Mouse (Mus musculus): ENCODE data around the gene Mlh3. TPM values are rescaled to one million over a fixed set of nuclear protein-coding genes. Genes with fewer than 3 reads are reported as not detected.
A peak's percentile ranks its signal among the peaks of the same experiment; 100 is the strongest.

The Mlh3 gene
- polyA plus RNA-seq, 1 experiment from 2014 or later = 7.1 TPM

GRCm38 (mm10) chr12:85227876-85228599, 42.4 kb downstream of the Mlh3 start:
- Histone ChIP-seq H3K36me3 (ENCODE audit: insufficient read depth, low read length) (peaks cover 34% of the 10 kb centered on the region), H3K4me2 (ENCODE audit: low read length) (no peak overlapping the region; the same call in 1 of the 2 replicates), H3K4me3 (replicated peaks; ENCODE audit: low read depth, low read length) (no peak overlapping the region), H3K9me3 (replicated peaks; ENCODE audit: low read length) (no peaks in the 10 kb centered on the region), H3K27ac (peak overlapping the region; percentile 47), H3K9ac (ENCODE audit: low read depth, low read length) (no peak overlapping the region), H3K4me1 (replicated peaks; ENCODE audit: insufficient read depth, low read length) (0 out of 2 replicates have a peak, but pooled peaks cover 9% of the 10 kb centered on the region), H3K27me3 (ENCODE audit: insufficient read depth, low read length) (no peaks in the 10 kb centered on the region)
- 24% methylated on average over 15 of the region's 15 CpGs for WGBS
- no peak for ATAC-seq (replicated peaks; ENCODE audit: low FRiP score, low read depth)
- no peak for TF ChIP-seq CTCF (IDR thresholded peaks at IDR 0.05; ENCODE audit: low read depth)
- peak; percentile 78 for DNase-seq (ENCODE audit: low spot score)

- 22% methylated on average over 7 of the region's 7 CpGs for WGBS
- DNase-seq (ENCODE audit: low spot score) = peak; percentile 84
These were observed 43.2 kb downstream of the Mlh3 start for GRCm38 (mm10) chr12:85227227-85227626.

GRCm38 (mm10) chr12:85219905-85220290, 50.5 kb downstream of the Mlh3 start:
- WGBS = 2% methylated on average over 12 of the region's 12 CpGs
- H3K27ac ChIP-seq = peak overlapping the region; percentile 61; the same call in 1 of the 2 replicates
- H3K4me3 ChIP-seq (replicated peaks; ENCODE audit: low read depth, low read length) = peak overlapping the region; percentile 68
- H3K36me3 ChIP-seq (ENCODE audit: insufficient read depth, low read length) = peaks cover 30% of the 10 kb centered on the region
- peak overlapping the region; percentile 58 for H3K9ac ChIP-seq (ENCODE audit: low read depth, low read length)
- no peaks in the 10 kb centered on the region for H3K9me3 ChIP-seq (replicated peaks; ENCODE audit: low read length)
- H3K4me1 ChIP-seq (replicated peaks; ENCODE audit: insufficient read depth, low read length) = no peaks in the 10 kb centered on the region; the same call in 1 of the 2 replicates
- TF ChIP-seq CTCF (IDR thresholded peaks at IDR 0.05; ENCODE audit: low read depth) = peak; percentile 22; the same call in 1 of the 2 replicates
- H3K4me2 ChIP-seq (ENCODE audit: low read length) = peak overlapping the region; percentile 66
- no peak for ATAC-seq (replicated peaks; ENCODE audit: low FRiP score, low read depth)
- DNase-seq (ENCODE audit: low spot score) = peak; percentile 38
- H3K27me3 ChIP-seq (ENCODE audit: insufficient read depth, low read length) = no peaks in the 10 kb centered on the region

More at GRCm38 (mm10) chr12:85227227-85227626, 43.2 kb downstream of the Mlh3 start:
- H3K4me1 ChIP-seq (replicated peaks; ENCODE audit: insufficient read depth, low read length) = 0 out of 2 replicates have a peak, but pooled peaks cover 9% of the 10 kb centered on the region
- H3K9ac ChIP-seq (ENCODE audit: low read depth, low read length) = no peak overlapping the region
- TF ChIP-seq CTCF (IDR thresholded peaks at IDR 0.05; ENCODE audit: low read depth) = no peak
- no peak overlapping the region for H3K4me2 ChIP-seq (ENCODE audit: low read length)
- H3K36me3 ChIP-seq (ENCODE audit: insufficient read depth, low read length) = peaks cover 38% of the 10 kb centered on the region
- peak; percentile 79 for ATAC-seq (replicated peaks; ENCODE audit: low FRiP score, low read depth)
- H3K4me3 ChIP-seq (replicated peaks; ENCODE audit: low read depth, low read length) = no peak overlapping the region
- no peaks in the 10 kb centered on the region for H3K27me3 ChIP-seq (ENCODE audit: insufficient read depth, low read length)
- H3K27ac ChIP-seq = peak overlapping the region; percentile 47; the same call in 1 of the 2 replicates
- no peaks in the 10 kb centered on the region for H3K9me3 ChIP-seq (replicated peaks; ENCODE audit: low read length)

GRCm38 (mm10) chr12:85219236-85219904, 51.0 kb downstream of the Mlh3 start, which contains the start of gene Eif2b2:
Gene Eif2b2, plus strand, starts transcription at chr12:85219481.
- Histone ChIP-seq H3K4me3 (replicated peaks; ENCODE audit: low read depth, low read length) (peak within 1 kb of the TSS; percentile 68), H3K27ac (peak within 1 kb of the TSS; percentile 61; the same call in 1 of the 2 replicates), H3K4me2 (ENCODE audit: low read length) (peak within 1 kb of the TSS; percentile 66), H3K4me1 (replicated peaks; ENCODE audit: insufficient read depth, low read length) (no peaks in the 10 kb centered on the region; the same call in 1 of the 2 replicates), H3K9ac (ENCODE audit: low read depth, low read length) (peak within 1 kb of the TSS; percentile 58), H3K36me3 (ENCODE audit: insufficient read depth, low read length) (peaks cover 24% of the 10 kb centered on the region), H3K9me3 (replicated peaks; ENCODE audit: low read length) (no peaks in the 10 kb centered on the region), H3K27me3 (ENCODE audit: insufficient read depth, low read length) (no peaks in the 10 kb centered on the region)
- ATAC-seq (replicated peaks; ENCODE audit: low FRiP score, low read depth) (peak; percentile 100), DNase-seq (ENCODE audit: low spot score) (peak; percentile 99)
- no peak for TF ChIP-seq CTCF (IDR thresholded peaks at IDR 0.05; ENCODE audit: low read depth)
- under 1% methylated on average over 54 of the region's 54 CpGs for WGBS

GRCm38 (mm10) chr12:85217733-85218310, 52.6 kb downstream of the Mlh3 start:
- TF ChIP-seq CTCF (IDR thresholded peaks at IDR 0.05; ENCODE audit: low read depth) = no peak
- Histone ChIP-seq H3K9me3 (replicated peaks; ENCODE audit: low read length) (no peaks in the 10 kb centered on the region), H3K4me3 (replicated peaks; ENCODE audit: low read depth, low read length) (no peak overlapping the region), H3K4me2 (ENCODE audit: low read length) (no peak overlapping the region), H3K27ac (no peak overlapping the region), H3K4me1 (replicated peaks; ENCODE audit: insufficient read depth, low read length) (no peaks in the 10 kb centered on the region; the same call in 1 of the 2 replicates), H3K36me3 (ENCODE audit: insufficient read depth, low read length) (peaks cover 9% of the 10 kb centered on the region), H3K27me3 (ENCODE audit: insufficient read depth, low read length) (no peaks in the 10 kb centered on the region), H3K9ac (ENCODE audit: low read depth, low read length) (no peak overlapping the region)
- WGBS = 77% methylated on average over 2 of the region's 2 CpGs
- no peak for DNase-seq (ENCODE audit: low spot score)
- ATAC-seq (replicated peaks; ENCODE audit: low FRiP score, low read depth) = no peak

- 80% methylated on average over 5 of the region's 5 CpGs for WGBS
- H3K27me3 ChIP-seq (ENCODE audit: insufficient read depth, low read length) = no peaks in the 10 kb centered on the region
- no peak overlapping the region for H3K4me2 ChIP-seq (ENCODE audit: low read length)
- H3K27ac ChIP-seq = no peak overlapping the region
- ATAC-seq (replicated peaks; ENCODE audit: low FRiP score, low read depth) = no peak
- no peak overlapping the region for H3K9ac ChIP-seq (ENCODE audit: low read depth, low read length)
- no peaks in the 10 kb centered on the region; the same call in 1 of the 2 replicates for H3K4me1 ChIP-seq (replicated peaks; ENCODE audit: insufficient read depth, low read length)
- no peak for TF ChIP-seq CTCF (IDR thresholded peaks at IDR 0.05; ENCODE audit: low read depth)
- H3K36me3 ChIP-seq (ENCODE audit: insufficient read depth, low read length) = no peaks in the 10 kb centered on the region
- H3K4me3 ChIP-seq (replicated peaks; ENCODE audit: low read depth, low read length) = no peak overlapping the region
- no peak for DNase-seq (ENCODE audit: low spot score)
- no peaks in the 10 kb centered on the region for H3K9me3 ChIP-seq (replicated peaks; ENCODE audit: low read length)
These were observed 55.4 kb downstream of the Mlh3 start for GRCm38 (mm10) chr12:85215031-85215430.
